Mouse (Mus musculus) midbrain, embryonic 11.5 days (tissue): ENCODE measurements around the gene Pepd. TPM values are rescaled to one million over a fixed set of nuclear protein-coding genes. Genes with fewer than 3 reads are reported as not detected.

ENCODE experiments used
- ATAC-seq: fragments of 200-750 bp; cut with Nextera tagmentation; 2 replicates; pipeline ENCODE4 v1.8.0; 2017; ENCODE audit warnings: moderate TSS enrichment, moderate library complexity; ENCODE audit not compliant: low FRiP score
- DNase-seq: peaks from one replicate; pipeline ENCODE4 v3.0.0; 2015; ENCODE audit warnings: low spot score; ENCODE audit errors: missing footprints
- H3K27ac ChIP-seq: fragments of 300-500 bp; sonication (generic); 2 replicates; pipeline ENCODE4 v1.5.1; 2014; ENCODE audit warnings: low read depth, low read length
- H3K27me3 ChIP-seq: fragments of 300-500 bp; sonication (generic); 2 replicates; pipeline ENCODE4 v1.6.1; 2014; ENCODE audit warnings: mild to moderate bottlenecking, low read length, moderate library complexity, mixed read lengths; ENCODE audit not compliant: control insufficient read depth, insufficient read depth
- H3K36me3 ChIP-seq: fragments of 300-500 bp; sonication (generic); 2 replicates; pipeline ENCODE4 v1.6.1; 2014; ENCODE audit warnings: mild to moderate bottlenecking, low read length, moderate library complexity, mixed read lengths; ENCODE audit not compliant: control insufficient read depth, insufficient read depth
- H3K4me1 ChIP-seq: fragments of 300-500 bp; sonication (generic); 2 replicates; pipeline ENCODE4 v1.6.1; 2014; ENCODE audit warnings: low read length; ENCODE audit not compliant: control insufficient read depth, insufficient read depth
- H3K4me2 ChIP-seq: fragments of 300-500 bp; sonication (generic); 2 replicates; pipeline ENCODE4 v1.6.1; 2014; ENCODE audit warnings: mild to moderate bottlenecking, moderate library complexity
- H3K4me3 ChIP-seq: fragments of 300-500 bp; sonication (generic); 2 replicates; pipeline ENCODE4 v1.5.1; 2014; ENCODE audit warnings: low read depth, low read length
- H3K9ac ChIP-seq: fragments of 300-500 bp; sonication (generic); 2 replicates; pipeline ENCODE4 v1.6.1; 2014; ENCODE audit warnings: low read length
- H3K9me3 ChIP-seq: fragments of 300-500 bp; sonication (generic); 2 replicates; pipeline ENCODE4 v1.6.1; 2016; ENCODE audit warnings: low read length; ENCODE audit not compliant: control insufficient read depth
- WGBS: fragments of 180-500 bp; shearing (Covaris S2); extraction: QIAGEN DNeasy Blood & Tissue Kit; methylation state at CpG from one replicate; pipeline ENCODE4 v1.1.7; 2014; 5-methylcytosine and 5-hydroxymethylcytosine counted together
- polyA plus RNA-seq: library from polyadenylated mRNA; unstranded; fragments of >200 nt; fragmentation: Nextera tagmentation; extraction: Ambion mirVana; gene quantifications from 2 replicates; pipeline ENCODE4 v1.2.1, GENCODE M21; 2014

Gene Pepd
- polyA plus RNA-seq, 1 experiment from 2014 or later, result 67.3 TPM

- H3K36me3 ChIP-seq, result no peaks in the 10 kb centered on the region
- peak; percentile 28 for DNase-seq
- no peak overlapping the region for H3K27ac ChIP-seq
- no peaks in the 10 kb centered on the region for H3K27me3 ChIP-seq
- H3K4me3 ChIP-seq, result no peak overlapping the region
- H3K9me3 ChIP-seq, result no peaks in the 10 kb centered on the region
- H3K4me2 ChIP-seq, result no peak overlapping the region
- 87% methylated on average over 5 of the region's 5 CpGs for WGBS
- H3K9ac ChIP-seq, result no peak overlapping the region
- H3K4me1 ChIP-seq, result no peaks in the 10 kb centered on the region; the same call in 1 of the 2 replicates
- ATAC-seq, result no peak
Measured at GRCm38 (mm10) chr7:34925208-34925607, 13.0 kb downstream of the Pepd start.

- ATAC-seq (no peak), DNase-seq (no peak)
- 87% methylated on average over 7 of the region's 7 CpGs for WGBS
- Histone ChIP-seq H3K27me3 (no peaks in the 10 kb centered on the region), H3K27ac (no peak overlapping the region), H3K36me3 (no peaks in the 10 kb centered on the region), H3K9me3 (no peaks in the 10 kb centered on the region), H3K4me3 (no peak overlapping the region), H3K4me2 (no peak overlapping the region), H3K9ac (no peak overlapping the region), H3K4me1 (peaks cover 2% of the 10 kb centered on the region; the same call in 1 of the 2 replicates)
Measured at GRCm38 (mm10) chr7:34925956-34926355, 13.8 kb downstream of the Pepd start.

- WGBS, result 56% methylated on average over 8 of the region's 8 CpGs
- H3K27ac ChIP-seq, result peak overlapping the region; percentile 41; the same call in 1 of the 2 replicates
- H3K4me3 ChIP-seq, result no peak overlapping the region
- peaks cover 4% of the 10 kb centered on the region; the same call in 1 of the 2 replicates for H3K4me1 ChIP-seq
- peak; percentile 48 for ATAC-seq
- H3K36me3 ChIP-seq, result no peaks in the 10 kb centered on the region
- H3K4me2 ChIP-seq, result no peak overlapping the region
- no peaks in the 10 kb centered on the region for H3K9me3 ChIP-seq
- DNase-seq, result peak; percentile 86
- no peaks in the 10 kb centered on the region for H3K27me3 ChIP-seq
- H3K9ac ChIP-seq, result peak overlapping the region; percentile 28; the same call in 1 of the 2 replicates
Measured at GRCm38 (mm10) chr7:34929614-34930262, 17.6 kb downstream of the Pepd start.

GRCm38 (mm10) chr7:34930263-34930757 is 18.1 kb downstream of the Pepd start:
- no peak for ATAC-seq
- 50% methylated on average over 7 of the region's 7 CpGs for WGBS
- peak; percentile 77 for DNase-seq

DNA sequence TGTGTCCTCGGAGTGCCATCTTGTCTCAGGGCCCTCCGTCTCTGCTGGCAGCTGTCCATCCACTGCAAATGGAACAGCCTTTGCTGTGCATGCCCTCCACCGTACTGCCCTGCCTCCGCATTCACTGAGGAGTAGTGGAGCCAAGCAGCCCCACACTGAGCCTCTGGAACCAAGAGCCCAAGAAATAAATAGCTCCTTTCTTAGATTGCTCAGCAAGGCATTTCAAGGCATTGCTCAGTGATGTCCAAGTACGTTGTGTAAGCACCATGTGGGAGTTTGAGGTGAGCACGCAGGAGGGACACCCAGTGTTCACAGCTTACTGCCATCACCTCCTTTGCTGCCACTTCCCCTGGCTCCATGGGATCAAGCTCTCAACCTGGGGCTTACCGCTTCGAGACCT is 20.5 kb downstream of the Pepd start:
- Histone ChIP-seq H3K27me3 (no peaks in the 10 kb centered on the region), H3K36me3 (peaks cover 5% of the 10 kb centered on the region; the same call in 1 of the 2 replicates), H3K4me3 (no peak overlapping the region), H3K4me2 (no peak overlapping the region), H3K4me1 (peaks cover 4% of the 10 kb centered on the region; the same call in 1 of the 2 replicates), H3K27ac (no peak overlapping the region), H3K9ac (no peak overlapping the region), H3K9me3 (peaks cover 2% of the 10 kb centered on the region; the same call in 1 of the 2 replicates)
- no peak for ATAC-seq
- DNase-seq, result no peak
- 90% methylated on average over 8 of the region's 8 CpGs for WGBS

More at GRCm38 (mm10) chr7:34930263-34930757, 18.1 kb downstream of the Pepd start:
- H3K27ac ChIP-seq, result peak overlapping the region; percentile 41; the same call in 1 of the 2 replicates
- no peak overlapping the region for H3K9ac ChIP-seq
- H3K4me1 ChIP-seq, result peaks cover 4% of the 10 kb centered on the region; the same call in 1 of the 2 replicates
- no peaks in the 10 kb centered on the region for H3K27me3 ChIP-seq
- H3K9me3 ChIP-seq, result no peaks in the 10 kb centered on the region
- H3K36me3 ChIP-seq, result no peaks in the 10 kb centered on the region
- H3K4me3 ChIP-seq, result no peak overlapping the region
- no peak overlapping the region for H3K4me2 ChIP-seq

DNA sequence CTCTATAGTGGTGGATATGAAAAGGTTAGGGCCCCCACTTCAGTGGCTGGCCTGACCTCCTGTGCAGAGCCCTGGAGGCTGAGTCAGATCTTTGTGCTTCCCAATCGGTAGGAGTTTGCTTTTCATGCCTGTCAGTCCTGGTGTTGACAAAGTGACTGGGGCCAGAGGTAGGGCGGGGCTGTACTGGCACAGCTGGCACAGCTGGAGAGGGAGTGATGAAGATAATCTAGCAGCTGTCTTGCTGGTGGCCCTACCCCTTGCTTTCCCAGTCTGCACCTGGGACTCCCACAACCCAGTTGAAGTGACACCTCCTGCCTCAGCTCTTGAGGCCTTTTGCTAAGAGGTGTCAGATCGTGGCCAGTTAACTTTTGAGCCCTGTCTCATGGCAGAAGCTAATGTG is 21.0 kb downstream of the Pepd start:
- H3K4me2 ChIP-seq, result no peak overlapping the region
- H3K36me3 ChIP-seq, result peaks cover 5% of the 10 kb centered on the region; the same call in 1 of the 2 replicates
- ATAC-seq (no peak), DNase-seq (no peak)
- H3K27ac ChIP-seq, result no peak overlapping the region
- peaks cover 7% of the 10 kb centered on the region for H3K4me1 ChIP-seq
- no peaks in the 10 kb centered on the region for H3K27me3 ChIP-seq
- WGBS, result 62% methylated on average over 3 of the region's 3 CpGs
- H3K9me3 ChIP-seq, result peaks cover 2% of the 10 kb centered on the region; the same call in 1 of the 2 replicates
- H3K4me3 ChIP-seq, result no peak overlapping the region
- no peak overlapping the region for H3K9ac ChIP-seq

DNA sequence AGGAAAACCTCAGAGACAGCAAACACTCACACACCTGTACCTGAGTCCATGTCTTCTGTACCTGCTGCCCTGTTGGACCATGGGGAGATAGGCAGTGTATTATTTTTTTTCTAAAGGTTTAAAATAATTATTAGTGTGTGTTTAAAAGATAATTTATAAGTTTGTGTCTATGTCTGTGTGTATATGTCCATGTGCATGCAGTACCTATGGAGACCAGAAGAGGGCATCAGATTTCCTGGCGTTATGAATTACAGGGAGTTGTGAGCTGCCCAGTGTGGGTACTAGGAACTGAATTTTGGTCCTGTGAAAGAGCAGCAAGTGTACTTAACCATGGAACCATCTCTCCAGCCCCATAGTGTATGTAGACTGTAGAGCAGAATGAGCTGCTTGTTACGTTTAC is 24.2 kb downstream of the Pepd start:
- DNase-seq, result no peak
- H3K4me1 ChIP-seq, result peaks cover 27% of the 10 kb centered on the region
- H3K27me3 ChIP-seq, result no peaks in the 10 kb centered on the region
- H3K9me3 ChIP-seq, result peaks cover 2% of the 10 kb centered on the region; the same call in 1 of the 2 replicates
- no peak overlapping the region for H3K4me3 ChIP-seq
- no peak overlapping the region for H3K4me2 ChIP-seq
- no peak for ATAC-seq
- WGBS, result 81% methylated on average over 2 of the region's 2 CpGs
- H3K36me3 ChIP-seq, result peaks cover 5% of the 10 kb centered on the region; the same call in 1 of the 2 replicates
- H3K27ac ChIP-seq, result no peak overlapping the region
- H3K9ac ChIP-seq, result no peak overlapping the region

- Histone ChIP-seq H3K4me1 (peaks cover 27% of the 10 kb centered on the region), H3K4me3 (no peak overlapping the region), H3K4me2 (peak overlapping the region; percentile 14; the same call in 1 of the 2 replicates), H3K36me3 (peaks cover 5% of the 10 kb centered on the region; the same call in 1 of the 2 replicates), H3K27ac (peak overlapping the region; percentile 82), H3K9ac (peak overlapping the region; percentile 4; the same call in 1 of the 2 replicates), H3K9me3 (peaks cover 2% of the 10 kb centered on the region; the same call in 1 of the 2 replicates), H3K27me3 (no peaks in the 10 kb centered on the region)
- DNase-seq, result peak; percentile 89
- 21% methylated on average over 7 of the region's 7 CpGs for whole genome bisulfite sequencing
- ATAC-seq, result peak; percentile 69
Measured at GRCm38 (mm10) chr7:34938636-34939261, 26.6 kb downstream of the Pepd start.
